Mouse (Mus musculus) CD4-positive, CD25-positive, alpha-beta regulatory T cell, adult 9 weeks (primary cell): ENCODE measurements around the gene Olfr177. TPM values are rescaled to one million over a fixed set of nuclear protein-coding genes. Genes with fewer than 3 reads are reported as not detected.

Experiments used
- polyA plus RNA-seq: library from polyadenylated mRNA; unstranded; fragments of 100-300 nt; shearing (Covaris generic); gene quantifications from one replicate; pipeline ENCODE4 v1.2.1, GENCODE M21; 2017

Olfr177 gene
- polyA plus RNA-seq = not detected

DNA sequence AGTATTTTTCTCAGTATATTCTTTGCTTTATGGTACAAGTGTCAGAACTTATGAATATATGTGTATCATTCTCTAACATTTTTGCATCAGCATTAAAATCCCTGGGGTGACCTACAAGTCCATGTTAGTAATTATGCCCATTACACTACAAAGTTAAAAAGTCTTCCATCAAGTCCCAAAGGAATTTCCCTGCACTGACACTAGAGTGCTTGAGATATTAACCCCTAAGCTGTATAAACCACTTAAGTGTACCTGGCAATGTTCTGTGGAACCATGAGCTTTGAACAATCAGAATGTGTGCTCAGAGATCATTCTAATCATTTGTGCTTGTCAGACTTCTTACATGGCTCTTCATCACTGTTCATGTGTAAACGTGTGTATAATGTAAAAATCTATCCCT lies at the start of gene Olfr177:
Gene Olfr177 (minus strand): TSS at position 101 of the 400 bp plus-strand sequence.

DNA sequence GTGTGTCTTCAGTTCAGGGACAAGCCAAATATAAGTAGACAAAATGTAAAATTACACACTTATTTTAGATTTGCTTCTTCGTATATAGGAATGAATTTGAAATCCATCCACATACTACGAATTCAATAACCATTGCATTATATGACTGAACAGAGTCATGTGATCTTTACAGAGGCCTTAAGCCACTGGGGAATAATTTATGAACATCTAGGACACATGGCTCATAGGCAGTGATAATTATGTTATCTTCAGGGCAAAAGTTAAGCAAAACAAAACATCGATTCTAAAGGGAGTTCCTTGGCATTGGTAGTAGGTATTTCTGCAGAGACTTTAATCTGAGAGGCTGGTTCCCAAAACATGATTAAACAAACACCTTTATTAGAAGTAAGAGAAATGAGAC lies 17.4 kb upstream of the Olfr177 start, which contains the start of gene Olfr178:
Gene Olfr178 (minus strand): TSS at position 101 of the 400 bp plus-strand sequence.

GRCm38 (mm10) chr16:58826732-58827319 lies 47.7 kb downstream of the Olfr177 start, which contains the start of gene Olfr175-ps1:
TSS of gene Olfr175-ps1 (minus strand) at chr16:58826782.

Other genes starting within 250 kb of the Olfr177 start
- gene E330017A01Rik, start 236.0 kb downstream of the Olfr177 start, polyA plus RNA-seq = not detected
- 21.6 TPM for gene Cpox, start 204.5 kb downstream of the Olfr177 start, polyA plus RNA-seq
- gene Gpr15, start 155.7 kb downstream of the Olfr177 start, polyA plus RNA-seq = 16.7 TPM
- 115 TPM for gene Cldnd1, start 146.9 kb downstream of the Olfr177 start, polyA plus RNA-seq
- 0.16 TPM for gene Olfr172, start 111.6 kb downstream of the Olfr177 start, polyA plus RNA-seq
- gene Olfr173, start 74.5 kb downstream of the Olfr177 start, polyA plus RNA-seq = 1.5 TPM
- not detected for gene Olfr175-ps1, start 48.0 kb downstream of the Olfr177 start, polyA plus RNA-seq
- gene Olfr178, start 17.3 kb upstream of the Olfr177 start, polyA plus RNA-seq = not detected
- 0.27 TPM for gene Olfr181, start 54.0 kb upstream of the Olfr177 start, polyA plus RNA-seq
- gene Olfr180, start 54.6 kb upstream of the Olfr177 start, polyA plus RNA-seq = not detected
- not detected for gene Olfr183, start 120.6 kb upstream of the Olfr177 start, polyA plus RNA-seq
- gene Olfr186, start 155.5 kb upstream of the Olfr177 start, polyA plus RNA-seq = 0.12 TPM
- gene Olfr187, start 165.0 kb upstream of the Olfr177 start, polyA plus RNA-seq = not detected
- gene Olfr190, start 203.2 kb upstream of the Olfr177 start, polyA plus RNA-seq = not detected
- gene Olfr191, start 215.1 kb upstream of the Olfr177 start, polyA plus RNA-seq = not detected
- gene Olfr193, start 237.1 kb upstream of the Olfr177 start, polyA plus RNA-seq = not detected
- not detected for gene Olfr194, start 246.3 kb upstream of the Olfr177 start, polyA plus RNA-seq